Mouse (Mus musculus) megakaryocyte-erythroid progenitor cell, adult 5-6 weeks (primary cell): ENCODE measurements at regions not wholly inside any gene's neighbourhood (a gene's known extent, or its start where the extent isn't known, plus 50 kb on each side); places are given as distances from the start of the nearest gene placed in this dataset.

Source experiments
- ATAC-seq: replicated peaks from 2 replicates; pipeline ENCODE4 v1.8.0; 2016; ENCODE audit warnings: mild to moderate bottlenecking, inconsistent platforms; ENCODE audit not compliant: severe bottlenecking, poor library complexity, low FRiP score, low TSS enrichment

DNA sequence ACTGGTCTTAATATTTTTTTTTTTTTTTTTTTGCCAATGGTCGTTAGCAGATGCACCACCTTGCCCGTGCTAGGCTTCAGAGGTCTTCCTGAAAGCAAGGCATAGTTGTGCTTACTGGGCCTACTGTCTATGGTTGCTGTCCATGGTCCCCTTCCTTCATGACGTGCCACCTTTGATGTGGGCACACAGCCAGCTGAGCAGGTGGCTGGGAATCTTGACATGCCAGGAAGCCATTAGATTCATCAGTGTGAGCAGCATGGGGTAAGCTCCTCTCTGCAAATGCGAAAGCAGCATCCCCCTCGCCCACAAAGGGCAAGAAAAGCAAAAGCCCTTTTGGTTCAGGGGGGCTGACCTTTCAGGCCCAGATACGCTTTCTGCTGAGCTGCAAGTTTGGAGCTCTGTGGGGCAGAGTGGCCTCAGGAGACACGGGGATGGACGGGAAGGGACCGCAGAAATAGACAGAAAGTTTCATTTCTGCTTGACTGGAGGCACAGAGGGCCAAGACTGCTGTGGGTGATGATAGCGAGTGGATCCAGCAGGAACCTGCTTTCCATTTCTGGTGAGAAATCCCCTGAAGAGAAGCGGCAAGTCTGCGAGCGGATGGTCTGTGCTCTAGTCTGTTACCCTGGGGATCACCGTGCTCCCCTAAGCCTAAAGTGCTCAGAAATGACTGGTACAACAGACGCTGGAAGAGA lies 116.8 kb downstream of the Zfp326 start:
- ATAC-seq: no peak

GRCm38 (mm10) chr5:105990777-105991176 lies 114.4 kb downstream of the Zfp326 start:
- ATAC-seq: no peak

- ATAC-seq: no peak
Measured at GRCm38 (mm10) chr5:105986401-105986800, 110.0 kb downstream of the Zfp326 start.

DNA sequence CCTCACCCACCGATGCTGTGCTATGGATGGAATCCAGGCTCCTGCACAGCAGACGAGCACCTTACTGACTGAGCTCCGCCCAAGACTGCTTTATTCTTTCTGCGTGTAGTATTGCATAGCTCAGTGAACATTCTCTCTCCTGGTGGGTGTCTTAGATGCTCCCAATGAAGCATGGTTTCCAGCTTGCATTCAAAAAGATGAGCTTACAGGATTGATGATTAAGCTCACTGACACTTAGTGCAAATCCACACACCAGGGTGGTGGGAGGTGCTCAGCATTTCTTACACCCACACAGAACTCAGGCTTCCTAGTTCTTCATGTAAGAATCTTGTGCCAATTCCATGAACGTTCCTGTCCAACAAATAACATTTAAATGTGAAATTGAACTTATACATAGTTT lies 106.8 kb downstream of the Zfp326 start:
- no peak for ATAC-seq

DNA sequence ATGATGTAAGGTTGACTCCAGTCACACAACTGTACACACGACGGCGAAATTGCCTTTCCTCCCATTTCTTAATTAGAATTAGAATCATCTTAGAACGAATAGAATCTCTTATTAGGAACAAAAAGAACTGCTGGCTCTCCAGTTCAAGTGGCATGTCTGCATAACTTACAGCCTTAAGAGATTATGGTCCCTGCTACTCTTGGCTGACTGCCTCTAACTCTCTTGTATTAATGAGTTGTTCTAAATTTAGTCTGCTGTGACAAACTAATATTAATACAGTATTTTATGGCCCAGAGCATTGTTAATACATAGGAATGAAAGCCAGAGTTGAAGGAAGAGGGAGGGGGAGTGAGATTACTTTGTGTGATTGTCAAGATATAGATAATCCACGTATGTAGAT lies 100.4 kb downstream of the Zfp326 start:
- no peak for ATAC-seq

DNA sequence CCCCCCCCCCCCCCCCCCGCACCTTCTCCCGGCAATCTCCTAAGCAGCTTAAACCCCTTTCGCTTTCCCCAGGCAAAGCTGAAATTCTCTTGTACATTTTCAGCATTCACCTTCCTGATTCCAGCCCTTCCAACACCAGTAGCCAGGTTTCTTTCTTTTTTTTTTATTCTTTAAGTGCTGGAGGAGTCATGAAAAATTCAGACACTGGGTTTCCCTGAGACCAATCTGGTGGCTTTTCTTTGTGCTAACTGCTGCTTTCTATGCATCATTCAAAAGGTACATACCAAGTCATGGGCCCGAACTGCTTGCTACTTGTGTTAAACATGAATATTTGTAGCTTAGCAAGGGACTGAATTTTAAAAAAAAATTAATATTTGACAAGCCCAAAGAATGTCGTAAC lies 99.7 kb downstream of the Zfp326 start:
- ATAC-seq: no peak

DNA sequence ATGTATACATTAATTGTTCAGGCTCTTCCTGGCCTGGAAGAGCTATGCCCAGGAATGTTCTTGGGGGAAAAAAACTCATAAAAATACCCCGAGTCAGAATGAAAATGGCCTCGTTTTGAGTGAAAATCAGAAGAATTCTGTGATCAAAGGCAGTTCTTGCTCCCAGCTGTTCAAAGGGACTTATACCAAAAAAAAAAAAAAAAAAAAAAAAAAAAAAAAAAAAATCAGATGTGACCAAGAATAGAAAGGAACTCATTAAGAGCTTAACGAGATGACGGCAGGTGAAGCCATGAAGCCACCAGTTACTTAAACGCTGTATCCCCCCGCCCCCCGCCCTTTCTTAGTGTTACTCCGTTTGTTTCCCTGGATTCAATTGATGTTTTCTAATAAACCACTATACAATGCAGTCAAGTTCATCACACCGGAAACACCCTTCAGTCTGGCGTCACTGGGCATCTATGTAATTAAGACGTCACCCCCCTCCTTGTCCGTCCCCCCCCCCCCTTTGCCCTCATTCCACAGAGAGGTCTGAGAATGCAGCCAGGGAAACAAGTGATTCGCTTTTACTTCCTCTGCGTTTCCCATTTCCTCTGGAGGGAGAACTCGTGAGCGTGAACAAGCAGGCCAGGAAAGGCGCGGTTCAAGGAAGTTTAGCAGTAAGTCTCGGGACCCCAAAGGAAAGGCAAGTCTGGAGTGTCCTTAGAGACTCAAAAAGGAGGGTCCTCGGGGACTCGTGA lies 99.1 kb downstream of the Zfp326 start:
- no peak for ATAC-seq

GRCm38 (mm10) chr5:105974576-105975177 lies 98.3 kb downstream of the Zfp326 start:
- ATAC-seq: no peak
